ENCODE assay signal across 12 mouse cellular contexts in genomic region chr13:45181529-45182230, GRCm38 (mm10).
"Had no signal": no experiment of that assay in that cellular context is flagged by ENCODE, and none has a peak within 500 bp of the region (broad histone marks: within the 10 kb centered on the region; RNA-seq: fewer than 3 reads in every experiment).

No protein-coding gene starts in this region.

- H3K4me1 ChIP-seq: liver, embryonic 12.5 days; megakaryocyte, embryonic 14.5 days; midbrain, embryonic 12.5 days had no signal

- H3K27ac ChIP-seq: limb, embryonic 15.5 days; liver, embryonic 12.5 days; macrophage; midbrain, embryonic 12.5 days; neural tube, embryonic 13.5 days had no signal

- H3K36me3 ChIP-seq: limb, embryonic 15.5 days; liver, embryonic 12.5 days; midbrain, embryonic 12.5 days; neural tube, embryonic 13.5 days had no signal

- H3K4me3 ChIP-seq: limb, embryonic 15.5 days; liver, embryonic 12.5 days; megakaryocyte, embryonic 14.5 days; midbrain, embryonic 12.5 days; neural tube, embryonic 13.5 days had no signal

- DNase-seq: lung, embryonic 14.5 days; lung, postnatal 10 days; retina, postnatal 1 day; right cerebral cortex, postnatal 4 days; spleen, adult 18-20 months; thymus, postnatal 14 days had no signal

- H3K27me3 ChIP-seq: limb, embryonic 15.5 days; midbrain, embryonic 12.5 days; neural tube, embryonic 13.5 days had no signal
